Mouse (Mus musculus): ENCODE data around the gene 1700023F06Rik.

DNA sequence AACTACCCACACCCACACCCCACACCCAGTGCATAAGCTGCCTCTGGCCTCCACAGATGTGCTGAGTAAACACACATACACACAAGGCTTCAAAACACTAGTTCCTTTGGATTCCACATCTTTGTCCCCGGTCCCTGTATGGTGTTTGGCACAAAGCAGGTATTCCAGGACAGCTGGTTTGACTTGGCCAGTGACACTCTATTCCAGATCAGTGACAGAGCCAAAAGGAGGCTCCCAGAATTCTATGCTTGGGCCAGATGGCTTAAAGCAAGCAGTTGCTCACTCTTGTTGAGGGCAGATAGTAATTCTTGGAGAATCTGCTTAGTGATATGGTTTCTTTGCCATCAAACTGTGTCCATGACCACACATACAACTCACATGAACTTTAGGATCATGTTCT lies 26.1 kb upstream of the 1700023F06Rik start:
- no peak for TF ChIP-seq EP300 (IDR thresholded peaks at IDR 0.05)
- no peak for TF ChIP-seq CTCF (IDR thresholded peaks at IDR 0.05)

Measured in lung, postnatal 0 days (tissue).